Mouse (Mus musculus) heart, postnatal 25 days (tissue): ENCODE measurements around the gene Hps3. TPM values are rescaled to one million over a fixed set of nuclear protein-coding genes. Genes with fewer than 3 reads are reported as not detected.
"Not testable (repeated sequence)": the region's sequence is repeated elsewhere in the genome, so short reads cannot be mapped to it uniquely, and the experiment has no call there.

Source experiments
- DNase-seq: peaks from one replicate; pipeline ENCODE4 v3.0.0; 2022; ENCODE audit warnings: low spot score
- intact Hi-C: fragments of 180-260 bp; cut with DNase I; formaldehyde crosslinking; loops from one replicate; pipeline ENCODE4 v1.15.1; 2025
- total RNA-seq, 2 experiments: library from RNA; stranded (reverse); gene quantifications; 2 replicates each; pipeline ENCODE4 v1.2.3; 2021

The Hps3 gene
- total RNA-seq, 2 experiments from 2014 or later: 7.3 to 8.2 TPM

- DNase-seq: no peak
- intact Hi-C loops: no loop called here
Observed at GRCm38 (mm10) chr3:19958031-19958430, 77.1 kb downstream of the Hps3 start.

- intact Hi-C loops: no loop called here
- no peak for DNase-seq
Observed at GRCm38 (mm10) chr3:19956885-19957284, 78.2 kb downstream of the Hps3 start, which contains the start of gene Cp. Gene Cp (plus strand): TSS chr3:19957054.

GRCm38 (mm10) chr3:19953865-19954264 is 81.2 kb downstream of the Hps3 start:
- intact Hi-C loops: loop anchor here (5.0 kb wide), 1 partner anchor 47 kb away; no protein-coding TSS in a partner anchor
- peak; percentile 79 for DNase-seq

GRCm38 (mm10) chr3:19953425-19953824 is 81.7 kb downstream of the Hps3 start:
- no peak for DNase-seq
- intact Hi-C loops: loop anchor here (5.0 kb wide), 1 partner anchor 46 kb away; no protein-coding TSS in a partner anchor

GRCm38 (mm10) chr3:19949401-19949800 is 85.7 kb downstream of the Hps3 start:
- intact Hi-C loops: not testable (repeated sequence)

GRCm38 (mm10) chr3:19948552-19948951 is 86.6 kb downstream of the Hps3 start:
- no peak for DNase-seq

More at GRCm38 (mm10) chr3:19949401-19949800, 85.7 kb downstream of the Hps3 start:
- not testable (repeated sequence) for DNase-seq

More at GRCm38 (mm10) chr3:19948552-19948951, 86.6 kb downstream of the Hps3 start:
- intact Hi-C loops: no loop called here

Other genes starting within 250 kb of the Hps3 start
- 10 to 100 TPM; 27.6 to 31.8 TPM for gene Cp, start 78.3 kb downstream of the Hps3 start, total RNA-seq
- gene Hltf, start 22.5 kb upstream of the Hps3 start, total RNA-seq: 10 to 100 TPM; 10.9 to 14.0 TPM
- gene Gyg, start 120.0 kb upstream of the Hps3 start, total RNA-seq: 100 to 1,000 TPM; 145 to 158 TPM
- gene Cpa3, start 206.9 kb upstream of the Hps3 start, total RNA-seq: 1 to 10 TPM; 1.4 TPM
- gene Cpb1, start 240.4 kb upstream of the Hps3 start, total RNA-seq: not detected